In genomic region chr3:154091468-154092338, GRCm38 (mm10) we compare ENCODE assay signal across 9 mouse cellular contexts.
DNase-seq lines count a peak whose midpoint lies in the region; ATAC-seq and TF ChIP-seq lines count a peak whose summit lies in the region.
"Had no signal": no experiment of that assay in that cellular context is flagged by ENCODE, and none has a peak within 500 bp of the region (broad histone marks: within the 10 kb centered on the region; RNA-seq: fewer than 3 reads in every experiment).

No protein-coding gene starts in this region.

- no peak overlapping the region for H3K9ac ChIP-seq in heart, embryonic 15.5 days
- H3K9ac ChIP-seq in heart, adult 2 months (ENCODE audit: low read depth, low read length): no peak overlapping the region
- no peak overlapping the region for H3K9ac ChIP-seq in lung, embryonic 16.5 days (ENCODE audit: low read length)
- no peak overlapping the region for H3K9ac ChIP-seq in neural tube, embryonic 14.5 days (replicated peaks; ENCODE audit: low read depth, low read length)

- 67% methylated on average over 15 of the region's 15 CpGs for WGBS in heart, embryonic 15.5 days
- WGBS in heart, adult 2 months: 62% methylated on average over 15 of the region's 15 CpGs
- 46% methylated on average over 15 of the region's 15 CpGs for WGBS in lung, embryonic 16.5 days
- 73% methylated on average over 15 of the region's 15 CpGs for WGBS in neural tube, embryonic 14.5 days
- WGBS in thymus, adult 2 months: 85% methylated on average over 15 of the region's 15 CpGs

- H3K27me3 ChIP-seq in heart, embryonic 15.5 days: no peaks in the 10 kb centered on the region
- no peaks in the 10 kb centered on the region for H3K27me3 ChIP-seq in heart, adult 2 months (ENCODE audit: control insufficient read depth, insufficient read depth, low read length)
- no peaks in the 10 kb centered on the region for H3K27me3 ChIP-seq in erythroblast, embryonic 14.5 days (ENCODE audit: control insufficient read depth)
- H3K27me3 ChIP-seq in lung, embryonic 16.5 days (ENCODE audit: control insufficient read depth, insufficient read depth, low read depth, low read length): no peaks in the 10 kb centered on the region
- no peaks in the 10 kb centered on the region for H3K27me3 ChIP-seq in neural tube, embryonic 14.5 days (ENCODE audit: control insufficient read depth, insufficient read depth, low read length)
- H3K27me3 ChIP-seq in thymus, adult 2 months (ENCODE audit: control insufficient read depth, insufficient read depth, low read length): no peaks in the 10 kb centered on the region

- no peaks in the 10 kb centered on the region for H3K79me2 ChIP-seq in heart, adult 2 months (replicated peaks; ENCODE audit: control insufficient read depth, insufficient read depth, low read length)

- TF ChIP-seq POLR2A in heart, adult 2 months (IDR thresholded peaks at IDR 0.05; ENCODE audit: insufficient read depth, low read depth, low read length): no peak
- TF ChIP-seq POLR2A in thymus, adult 2 months (IDR thresholded peaks at IDR 0.05; ENCODE audit: control insufficient read depth, extremely low read depth, insufficient read depth, low read length, poor library complexity): no peak

- no peak for ATAC-seq in heart, embryonic 15.5 days (replicated peaks; ENCODE audit: insufficient number of reproducible peaks, insufficient read depth, low FRiP score, low read depth)
- ATAC-seq in lung, embryonic 16.5 days (ENCODE audit: low read depth): peak; percentile 63
- ATAC-seq in neural tube, embryonic 14.5 days (ENCODE audit: low read depth): peak; percentile 50; the same call in 1 of the 2 replicates

- TF ChIP-seq EP300 in heart, adult 2 months (IDR thresholded peaks at IDR 0.05; ENCODE audit: insufficient read depth, low read depth, low read length): no peak

- H3K4me1 ChIP-seq in heart, embryonic 15.5 days (replicated peaks): 0 out of 2 replicates have a peak, but pooled peaks cover 5% of the 10 kb centered on the region
- H3K4me1 ChIP-seq in heart, adult 2 months (ENCODE audit: control insufficient read depth, insufficient read depth, low read length): no peaks in the 10 kb centered on the region
- peaks cover 47% of the 10 kb centered on the region for H3K4me1 ChIP-seq in erythroblast, embryonic 14.5 days (ENCODE audit: control insufficient read depth)
- 0 out of 2 replicates have a peak, but pooled peaks cover 7% of the 10 kb centered on the region for H3K4me1 ChIP-seq in lung, embryonic 16.5 days (replicated peaks; ENCODE audit: control insufficient read depth, insufficient read depth, low read length)
- no peaks in the 10 kb centered on the region for H3K4me1 ChIP-seq in neural tube, embryonic 14.5 days (ENCODE audit: control insufficient read depth, insufficient read depth, low read length)
- H3K4me1 ChIP-seq in thymus, adult 2 months (replicated peaks; ENCODE audit: control insufficient read depth, insufficient read depth, low read length): peaks cover 2% of the 10 kb centered on the region; the same call in 1 of the 2 replicates

- no peak overlapping the region for H3K4me3 ChIP-seq in heart, embryonic 15.5 days
- no peak overlapping the region for H3K4me3 ChIP-seq in heart, adult 2 months
- peak overlapping the region; percentile 59 for H3K4me3 ChIP-seq in erythroblast, embryonic 14.5 days (replicated peaks)
- no peak overlapping the region for H3K4me3 ChIP-seq in lung, embryonic 16.5 days (ENCODE audit: low read length)
- no peak overlapping the region for H3K4me3 ChIP-seq in neural tube, embryonic 14.5 days (ENCODE audit: low read depth, low read length)
- H3K4me3 ChIP-seq in gastrocnemius, adult 2 months: no peak overlapping the region
- no peak overlapping the region for H3K4me3 ChIP-seq in thymus, adult 2 months (ENCODE audit: control insufficient read depth, insufficient read depth, low read length)

- 0 out of 2 replicates have a peak overlapping the region, but pooled peaks have one; percentile 42 for H3K4me2 ChIP-seq in heart, embryonic 15.5 days
- peak overlapping the region; percentile 47 for H3K4me2 ChIP-seq in lung, embryonic 16.5 days (ENCODE audit: low read depth, low read length)
- H3K4me2 ChIP-seq in neural tube, embryonic 14.5 days (ENCODE audit: low read depth, low read length): no peak overlapping the region

- H3K36me3 ChIP-seq in heart, embryonic 15.5 days: no peaks in the 10 kb centered on the region
- H3K36me3 ChIP-seq in heart, adult 2 months (ENCODE audit: control insufficient read depth, insufficient read depth, low read length): no peaks in the 10 kb centered on the region
- H3K36me3 ChIP-seq in erythroblast, embryonic 14.5 days (ENCODE audit: control insufficient read depth): no peaks in the 10 kb centered on the region
- H3K36me3 ChIP-seq in lung, embryonic 16.5 days (ENCODE audit: control insufficient read depth, insufficient read depth, low read length): no peaks in the 10 kb centered on the region
- no peaks in the 10 kb centered on the region for H3K36me3 ChIP-seq in neural tube, embryonic 14.5 days (ENCODE audit: control insufficient read depth, insufficient read depth, low read length)
- no peaks in the 10 kb centered on the region for H3K36me3 ChIP-seq in thymus, adult 2 months (ENCODE audit: control insufficient read depth, insufficient read depth, low read length)

- no peak for DNase-seq in heart, adult 2 months
- no peak for DNase-seq in right cerebral cortex, postnatal 36 days (ENCODE audit: low spot score in 2 of 2)
- no peak for DNase-seq in gastrocnemius, adult 2 months
- no peak for DNase-seq in thymus, adult 2 months
- DNase-seq: cerebellum, adult 9-11 months had no signal

- TF ChIP-seq CTCF in heart, adult 2 months (IDR thresholded peaks at IDR 0.05): no peak
- no peak for TF ChIP-seq CTCF in gastrocnemius, adult 2 months (IDR thresholded peaks at IDR 0.05)
- no peak for TF ChIP-seq CTCF in thymus, adult 2 months (IDR thresholded peaks at IDR 0.05; ENCODE audit: borderline replicate concordance, control insufficient read depth, extremely low read depth, insufficient read depth, low read length, poor library complexity)

- no peaks in the 10 kb centered on the region for H3K9me3 ChIP-seq in heart, embryonic 15.5 days (replicated peaks)
- no peaks in the 10 kb centered on the region; the same call in 1 of the 2 replicates for H3K9me3 ChIP-seq in erythroblast, embryonic 14.5 days (ENCODE audit: control insufficient read depth, low read length)
- no peaks in the 10 kb centered on the region for H3K9me3 ChIP-seq in lung, embryonic 16.5 days (ENCODE audit: control insufficient read depth, low read length)
- H3K9me3 ChIP-seq in neural tube, embryonic 14.5 days (ENCODE audit: control insufficient read depth, low read length): no peaks in the 10 kb centered on the region

- intact Hi-C loops in heart, adult 2 months (cut with DNase I): loop anchor here (10.0 kb wide), 1 partner anchor 133 kb away; no protein-coding TSS in a partner anchor
- intact Hi-C loops in gastrocnemius, adult 2 months (cut with DNase I): no loop called here

- H3K27ac ChIP-seq in heart, embryonic 15.5 days: no peak overlapping the region
- no peak overlapping the region for H3K27ac ChIP-seq in heart, adult 2 months
- H3K27ac ChIP-seq in lung, embryonic 16.5 days (ENCODE audit: low read length): peak overlapping the region; percentile 24; the same call in 1 of the 2 replicates
- H3K27ac ChIP-seq in neural tube, embryonic 14.5 days (ENCODE audit: low read depth, low read length): 0 out of 2 replicates have a peak overlapping the region, but pooled peaks have one; percentile 40
- no peak overlapping the region for H3K27ac ChIP-seq in gastrocnemius, adult 2 months
- H3K27ac ChIP-seq in thymus, adult 2 months (ENCODE audit: control insufficient read depth, insufficient read depth, low read length): no peak overlapping the region

Comparison
In these comparisons a context has a peak if more than half of its experiments do, and no peak if none do; other contexts are left out.
1. H3K27ac ChIP-seq: peak in lung, embryonic 16.5 days (single experiment) and neural tube, embryonic 14.5 days (single experiment); none in heart, embryonic 15.5 days (single experiment), heart, adult 2 months (single experiment), gastrocnemius, adult 2 months (single experiment) and thymus, adult 2 months (single experiment).